Mouse (Mus musculus) adipocyte (in vitro differentiated cells): ENCODE measurements around the gene Nap1l1.
A peak's percentile ranks its signal among the peaks of the same experiment; 100 is the strongest.
"Not testable (repeated sequence)": the region's sequence is repeated elsewhere in the genome, so short reads cannot be mapped to it uniquely, and the experiment has no call there.

Experiments used
- DNase-seq: peaks from one replicate; pipeline ENCODE4 v3.0.0-alpha.2; 2016; ENCODE audit warnings: low spot score

The Nap1l1 gene

DNA sequence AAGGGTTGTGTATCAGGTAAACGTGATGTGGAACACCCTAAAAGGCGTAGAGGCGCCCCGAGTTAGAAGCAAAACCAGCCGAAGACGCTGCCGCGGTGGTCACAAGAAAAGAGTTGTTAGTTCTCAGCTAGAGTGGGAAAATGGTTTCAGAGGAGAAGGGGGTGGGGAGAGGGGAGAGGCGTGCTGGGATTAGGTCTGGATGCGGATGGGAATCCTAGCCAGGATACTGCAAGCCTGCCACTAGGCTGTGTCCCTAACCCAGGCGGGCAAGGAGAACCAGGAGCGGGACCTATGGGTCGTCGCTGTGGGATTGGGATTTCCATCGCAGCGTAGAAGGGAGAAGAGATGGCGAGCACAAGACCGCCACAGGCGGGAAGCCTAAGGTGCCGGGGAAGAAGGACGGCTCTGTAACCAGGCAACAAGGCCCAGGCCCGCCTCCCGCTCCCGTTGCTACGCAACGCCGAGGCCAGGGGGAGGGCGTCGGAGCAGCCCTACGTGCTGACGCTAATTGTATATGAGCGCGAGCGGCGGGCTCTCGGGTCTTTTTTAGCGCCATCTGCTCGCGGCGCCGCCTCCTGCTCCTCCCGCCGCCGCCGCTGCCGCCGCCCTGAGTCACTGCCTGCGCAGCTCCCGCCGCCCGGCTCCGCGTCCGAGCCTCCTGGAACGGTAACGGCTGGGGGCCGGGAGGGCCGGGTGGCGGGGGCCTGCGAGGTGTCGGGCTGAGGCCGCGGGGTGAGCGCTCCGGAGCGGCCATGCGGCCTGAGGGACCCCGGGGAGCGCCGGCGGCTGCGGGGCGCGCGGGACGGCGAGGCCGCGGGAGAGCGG is at the start of gene Nap1l1:
TSS of gene Nap1l1 (plus strand) at position 538 of the 825 bp plus-strand sequence.
- peak; percentile 93 for DNase-seq

DNA sequence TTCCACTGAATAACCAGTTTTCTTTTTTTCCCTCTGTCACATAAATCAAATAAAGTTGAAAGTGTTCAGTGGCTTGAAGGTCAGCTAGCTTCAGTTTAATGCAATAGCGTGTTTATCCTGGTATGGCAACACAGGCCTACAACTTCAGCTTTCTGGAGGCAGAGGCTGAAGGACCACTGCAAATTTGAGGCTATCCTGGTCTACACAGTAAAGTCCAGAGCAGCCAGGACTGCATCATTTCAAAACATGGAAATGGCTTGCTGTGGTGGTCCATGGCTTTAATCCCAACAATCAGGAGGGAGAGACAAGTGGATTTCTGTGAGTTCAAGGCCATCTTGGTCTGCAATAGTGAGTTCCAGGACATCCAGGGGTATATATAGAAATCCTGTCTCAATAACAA is 46.5 kb upstream of the Nap1l1 start:
- peak; percentile 14 for DNase-seq

GRCm38 (mm10) chr10:111433502-111433901 is 39.5 kb upstream of the Nap1l1 start:
- DNase-seq: no peak

DNA sequence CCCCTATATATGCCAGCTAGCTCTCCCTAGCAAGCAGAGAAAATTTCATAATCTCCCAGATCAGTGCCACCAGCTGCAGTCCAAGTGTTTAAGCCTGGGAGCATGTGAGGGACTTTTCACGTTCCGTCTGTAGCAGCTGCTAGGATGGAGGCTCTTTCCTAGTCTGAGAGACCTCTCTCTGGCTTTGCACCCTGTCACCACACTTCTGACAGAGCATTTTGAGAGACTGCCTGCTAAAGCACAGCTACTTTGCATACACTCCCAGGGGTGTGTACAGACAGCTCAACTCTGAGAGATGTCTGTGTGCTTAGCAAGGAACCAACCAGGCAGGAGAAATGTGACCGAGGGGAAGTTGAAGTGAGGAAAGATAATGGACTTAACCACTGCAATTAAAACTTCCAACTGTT is 32.0 kb upstream of the Nap1l1 start:
- no peak for DNase-seq

- DNase-seq: no peak
These were observed 28.8 kb upstream of the Nap1l1 start for GRCm38 (mm10) chr10:111444199-111444598.

GRCm38 (mm10) chr10:111445939-111446671 is 26.9 kb upstream of the Nap1l1 start:
- no peak for DNase-seq

GRCm38 (mm10) chr10:111446672-111447008 is 26.4 kb upstream of the Nap1l1 start:
- DNase-seq: not testable (repeated sequence)

DNA sequence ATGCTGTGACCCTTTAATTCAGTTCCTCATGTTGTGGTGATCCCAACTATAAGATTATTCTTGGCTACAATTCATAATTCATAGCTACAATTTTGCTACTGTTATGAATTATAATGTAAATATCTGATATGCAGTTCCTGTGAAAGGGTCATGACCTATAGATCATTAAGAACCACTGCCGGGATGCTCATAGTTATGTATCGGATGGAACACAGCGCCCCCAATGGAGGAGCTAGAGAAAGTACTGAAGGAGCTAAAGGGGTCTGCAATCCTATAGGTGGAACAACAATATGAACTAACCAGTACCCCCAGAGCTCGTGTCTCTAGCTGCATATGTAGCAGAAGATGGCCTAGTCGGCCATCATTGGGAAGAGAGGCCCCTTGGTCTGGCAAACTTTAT is 23.4 kb upstream of the Nap1l1 start:
- not testable (repeated sequence) for DNase-seq

- no peak for DNase-seq
These were observed 21.2 kb upstream of the Nap1l1 start for GRCm38 (mm10) chr10:111451683-111452322.

DNA sequence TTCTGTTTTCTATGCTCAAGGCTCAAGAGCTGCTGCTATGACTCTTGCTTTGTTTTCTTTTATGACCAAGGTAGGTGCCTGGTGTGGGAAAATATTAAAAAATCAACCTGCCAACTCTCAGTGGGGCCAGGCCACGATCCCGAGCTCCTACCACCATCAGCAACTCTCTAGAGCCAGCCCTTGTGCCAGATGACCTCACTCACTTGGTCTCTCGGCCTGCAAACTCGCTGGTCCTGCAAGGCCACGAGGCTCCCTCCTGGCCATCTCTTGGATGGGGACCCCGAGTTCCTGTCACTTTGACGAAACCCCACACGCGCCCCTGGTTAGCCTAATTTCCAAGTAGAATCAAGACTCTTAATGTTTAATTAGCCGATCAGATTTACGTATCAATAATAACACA is 20.6 kb upstream of the Nap1l1 start:
- no peak for DNase-seq

GRCm38 (mm10) chr10:111454698-111455308 is 18.2 kb upstream of the Nap1l1 start:
- no peak for DNase-seq

DNA sequence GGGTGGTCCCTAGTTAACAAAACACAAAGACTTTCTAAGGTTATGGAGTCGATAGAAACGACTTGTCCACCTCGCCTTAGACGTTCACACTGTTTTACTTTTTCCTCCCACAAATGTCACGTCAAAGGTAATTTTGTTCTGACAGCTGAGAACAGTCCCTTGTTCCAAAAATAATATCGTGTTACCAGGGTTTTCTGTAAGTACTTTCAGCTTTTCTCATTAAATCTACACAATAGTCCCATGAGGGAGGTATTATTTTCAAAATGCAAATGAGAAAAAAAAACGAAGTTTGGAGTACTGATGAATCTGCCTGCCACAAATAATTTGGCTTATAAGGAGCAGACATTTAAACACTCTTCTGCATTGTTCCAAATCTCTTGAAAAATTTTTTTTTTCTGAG is 14.9 kb upstream of the Nap1l1 start:
- no peak for DNase-seq

GRCm38 (mm10) chr10:111459040-111459439 is 14.0 kb upstream of the Nap1l1 start:
- DNase-seq: no peak

GRCm38 (mm10) chr10:111459874-111460273 is 13.1 kb upstream of the Nap1l1 start:
- DNase-seq: no peak

DNA sequence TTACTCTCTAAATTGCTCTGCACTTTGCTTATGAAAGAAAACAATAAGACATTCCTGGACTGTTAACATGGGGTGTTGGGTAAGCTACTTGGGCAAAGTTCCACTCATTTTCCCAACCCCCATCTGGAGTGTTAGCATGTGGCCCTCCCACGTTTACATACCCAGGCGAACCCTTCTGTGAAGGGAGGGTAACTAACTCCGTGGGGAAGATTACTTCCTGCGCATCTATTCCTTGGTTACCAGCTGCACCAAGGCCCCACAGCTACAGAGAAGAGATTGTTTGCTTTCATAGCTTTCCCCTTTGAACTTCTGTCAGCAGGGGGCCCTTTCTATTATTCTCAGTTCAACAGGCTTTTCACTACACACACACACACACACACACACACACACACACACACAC is 12.6 kb upstream of the Nap1l1 start:
- DNase-seq: peak; percentile 41

DNA sequence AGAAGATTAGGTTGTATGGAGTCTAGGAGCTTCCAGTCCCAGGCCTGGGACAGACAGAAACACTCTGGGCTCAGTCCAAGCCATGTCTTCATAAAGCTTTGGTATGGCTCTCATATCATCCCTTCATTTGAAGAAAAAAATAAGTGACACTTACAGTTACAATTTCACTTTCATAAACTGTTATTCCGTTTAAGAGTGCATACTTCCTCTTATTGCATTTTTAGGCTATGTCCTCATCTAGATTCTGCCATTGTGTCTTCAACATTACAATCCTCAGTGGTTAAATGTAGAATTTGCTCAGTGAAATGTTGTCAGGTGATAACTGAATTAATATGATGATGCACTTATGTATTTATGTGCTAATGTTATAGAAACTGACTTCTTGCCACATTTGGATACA is 8.2 kb upstream of the Nap1l1 start:
- DNase-seq: no peak

DNA sequence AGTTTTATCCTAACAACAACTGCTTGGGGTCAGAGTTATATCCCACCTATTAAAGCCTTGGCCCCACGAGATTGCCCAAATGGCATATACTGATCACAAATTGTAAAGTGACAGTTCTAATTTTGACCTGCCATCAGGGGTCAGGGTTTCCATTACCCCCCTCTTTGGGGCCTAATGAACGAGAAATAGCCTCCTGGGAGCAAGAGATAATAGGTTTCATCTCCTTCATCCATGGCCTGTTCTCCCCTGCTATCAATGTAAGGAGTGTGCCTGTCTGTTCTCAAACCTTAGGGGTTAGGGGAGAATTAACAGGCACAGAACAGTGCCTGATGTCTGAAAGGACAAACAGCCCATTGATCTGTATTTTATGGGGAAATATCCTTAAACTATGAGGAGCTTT is 7.6 kb upstream of the Nap1l1 start:
- DNase-seq: no peak

GRCm38 (mm10) chr10:111471166-111471565 is 1.9 kb upstream of the Nap1l1 start:
- DNase-seq: no peak

DNA sequence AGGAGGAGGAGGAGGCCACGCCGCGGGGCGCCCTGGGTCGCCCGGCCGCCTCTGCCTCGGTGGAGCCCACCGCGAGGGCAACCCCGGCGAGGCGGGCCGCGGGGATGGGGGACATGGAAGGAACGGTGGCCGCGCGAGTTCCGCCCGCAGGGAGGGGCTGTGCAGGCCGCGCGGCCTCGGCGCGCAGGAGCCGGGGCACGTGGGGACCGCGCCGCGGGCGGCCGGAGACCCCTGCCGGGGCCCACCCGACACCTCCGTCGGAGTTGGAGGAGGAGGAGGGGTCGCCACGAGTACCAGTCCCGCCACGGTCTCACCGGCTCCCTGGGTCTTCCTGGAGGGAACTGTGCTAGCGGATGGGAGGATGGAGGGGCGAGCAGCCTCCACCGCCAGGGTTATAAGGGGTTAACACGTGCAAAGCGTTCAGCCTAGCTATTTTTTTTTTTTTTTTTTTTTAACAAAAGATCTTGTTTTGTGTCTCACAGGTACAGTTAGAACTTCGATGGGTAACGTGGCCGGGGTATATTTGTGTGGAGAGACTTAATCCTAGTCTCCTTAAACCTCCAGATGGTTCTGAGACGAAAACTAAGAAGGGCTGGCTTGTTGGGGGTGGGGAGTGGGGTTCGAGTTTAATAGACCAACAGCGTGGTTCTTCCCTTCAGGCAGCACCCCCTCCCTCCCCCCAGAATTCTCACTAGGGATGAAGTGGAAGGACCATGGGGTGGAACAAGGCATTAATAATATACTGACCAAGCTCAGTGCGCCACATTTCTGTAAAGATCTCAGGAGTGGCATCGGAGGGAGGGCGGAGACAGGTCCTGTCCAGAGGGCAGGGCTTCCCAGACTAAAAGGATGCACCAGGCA is 718 bp downstream of the Nap1l1 start:
- DNase-seq: peak; percentile 39

- DNase-seq: no peak
These were observed 3.3 kb downstream of the Nap1l1 start for GRCm38 (mm10) chr10:111476301-111476700.

- peak; percentile 45 for DNase-seq
These were observed 4.0 kb downstream of the Nap1l1 start for GRCm38 (mm10) chr10:111476989-111477510.
